Mouse (Mus musculus) intestine, embryonic 14.5 days (tissue): ENCODE results near the gene Zfp989. TPM values are rescaled to one million over a fixed set of nuclear protein-coding genes. Genes with fewer than 3 reads are reported as not detected.
"Not testable (repeated sequence)": the region's sequence is repeated elsewhere in the genome, so short reads cannot be mapped to it uniquely, and the experiment has no call there.

Experiments
- ATAC-seq: fragments of 200-750 bp; cut with Nextera tagmentation; replicated peaks from 2 replicates; pipeline ENCODE4 v1.8.0; 2017; ENCODE audit warnings: low read depth, moderate number of reproducible peaks, moderate TSS enrichment, moderate library complexity; ENCODE audit not compliant: low FRiP score, low TSS enrichment
- DNase-seq: peaks from one replicate; pipeline ENCODE4 v3.0.0-alpha.2; 2018; ENCODE audit warnings: low spot score
- H3K27ac ChIP-seq: fragments of 300-500 bp; sonication (generic); 2 replicates; pipeline ENCODE4 v1.5.1; 2014; ENCODE audit warnings: low read depth, mild to moderate bottlenecking, control low read depth
- H3K27me3 ChIP-seq: fragments of 300-500 bp; sonication (generic); replicated peaks from 2 replicates; pipeline ENCODE4 v1.6.1; 2014; ENCODE audit warnings: low read length, control low read depth; ENCODE audit not compliant: control insufficient read depth, insufficient read depth
- H3K36me3 ChIP-seq: fragments of 300-500 bp; sonication (generic); 2 replicates; pipeline ENCODE4 v1.6.1; 2014; ENCODE audit warnings: low read length, control low read depth; ENCODE audit not compliant: control insufficient read depth, insufficient read depth
- H3K4me1 ChIP-seq: fragments of 300-500 bp; sonication (generic); replicated peaks from 2 replicates; pipeline ENCODE4 v1.6.1; 2014; ENCODE audit warnings: low read length, control low read depth, mixed read lengths; ENCODE audit not compliant: control insufficient read depth, insufficient read depth
- H3K4me2 ChIP-seq: fragments of 300-500 bp; sonication (generic); 2 replicates; pipeline ENCODE4 v1.6.1; 2014; ENCODE audit warnings: low read length
- H3K4me3 ChIP-seq: fragments of 300-500 bp; sonication (generic); 2 replicates; pipeline ENCODE4 v1.5.1; 2014; ENCODE audit warnings: low read depth, low read length, control low read depth, mixed read lengths
- H3K9ac ChIP-seq: fragments of 300-500 bp; sonication (generic); 2 replicates; pipeline ENCODE4 v1.6.1; 2014; ENCODE audit warnings: mild to moderate bottlenecking, low read length
- H3K9me3 ChIP-seq: fragments of 300-500 bp; sonication (generic); 2 replicates; pipeline ENCODE4 v1.6.1; 2016; ENCODE audit warnings: low read length, control low read depth; ENCODE audit not compliant: control insufficient read depth
- WGBS: fragments of 180-500 bp; shearing (Covaris S2); extraction: QIAGEN DNeasy Blood & Tissue Kit; methylation state at CpG from one replicate; pipeline ENCODE4 v1.1.7; 2014; 5-methylcytosine and 5-hydroxymethylcytosine counted together
- polyA plus RNA-seq: library from polyadenylated mRNA; unstranded; fragments of >200 nt; fragmentation: Nextera tagmentation; extraction: Ambion mirVana; gene quantifications from 2 replicates; pipeline ENCODE4 v1.2.1, GENCODE M21; 2014

The Zfp989 gene
- polyA plus RNA-seq, result not detected in 2 replicates

- H3K4me1 ChIP-seq, H3K27ac ChIP-seq, ATAC-seq, H3K9me3 ChIP-seq, H3K27me3 ChIP-seq, H3K36me3 ChIP-seq, H3K9ac ChIP-seq, H3K4me3 ChIP-seq, DNase-seq, H3K4me2 ChIP-seq: not testable (repeated sequence)
- WGBS, result 76% methylated on average over 5 of the region's 5 CpGs
Observed at GRCm38 (mm10) chr4:146971757-146972156, at the start of gene Zfp989. Gene Zfp989, plus strand, starts transcription at chr4:146971976.

- H3K27ac ChIP-seq, result no peak overlapping the region
- H3K36me3 ChIP-seq, result no peaks in the 10 kb centered on the region
- no peaks in the 10 kb centered on the region for H3K4me1 ChIP-seq
- H3K27me3 ChIP-seq, result 0 out of 2 replicates have a peak, but pooled peaks cover 8% of the 10 kb centered on the region
- 0 out of 2 replicates have a peak overlapping the region, but pooled peaks have one; percentile 7 for H3K9ac ChIP-seq
- peak; percentile 57 for DNase-seq
- ATAC-seq, result peak; percentile 74
- H3K9me3 ChIP-seq, result 0 out of 2 replicates have a peak, but pooled peaks cover 10% of the 10 kb centered on the region
- 8% methylated on average over 76 of the region's 77 CpGs for WGBS
- H3K4me3 ChIP-seq, result peak overlapping the region; percentile 34
- peak overlapping the region; percentile 54 for H3K4me2 ChIP-seq
Observed at GRCm38 (mm10) chr4:146932311-146933082, 39.3 kb upstream of the Zfp989 start.

GRCm38 (mm10) chr4:146941691-146942090, 30.1 kb upstream of the Zfp989 start:
- H3K9me3 ChIP-seq, H3K4me3 ChIP-seq, H3K27ac ChIP-seq, H3K27me3 ChIP-seq, ATAC-seq, H3K9ac ChIP-seq, H3K4me1 ChIP-seq, H3K4me2 ChIP-seq, H3K36me3 ChIP-seq, DNase-seq: not testable (repeated sequence)
- 53% methylated on average over 32 of the region's 32 CpGs for WGBS

GRCm38 (mm10) chr4:146976581-146976980, 4.8 kb downstream of the Zfp989 start:
- not testable (repeated sequence) for H3K36me3 ChIP-seq, H3K27ac ChIP-seq, H3K4me3 ChIP-seq, H3K4me2 ChIP-seq, H3K9me3 ChIP-seq, H3K4me1 ChIP-seq, H3K9ac ChIP-seq, DNase-seq, ATAC-seq, H3K27me3 ChIP-seq
- 18% methylated on average over 2 of the region's 2 CpGs for WGBS

GRCm38 (mm10) chr4:147018400-147018799, 46.6 kb downstream of the Zfp989 start:
- H3K4me3 ChIP-seq, H3K9me3 ChIP-seq, ATAC-seq, H3K9ac ChIP-seq, H3K36me3 ChIP-seq, H3K4me1 ChIP-seq, H3K27ac ChIP-seq, H3K27me3 ChIP-seq, DNase-seq, H3K4me2 ChIP-seq: not testable (repeated sequence)
- WGBS, result no CpG with 5 or more reads among the region's 1 CpGs

GRCm38 (mm10) chr4:147021550-147021949, 49.8 kb downstream of the Zfp989 start, which contains the start of gene Rex2:
Gene Rex2, plus strand, starts transcription at chr4:147021850.
- WGBS, result no CpG with 5 or more reads among the region's 6 CpGs
- not testable (repeated sequence) for H3K36me3 ChIP-seq, H3K4me1 ChIP-seq, DNase-seq, H3K9ac ChIP-seq, H3K9me3 ChIP-seq, H3K27ac ChIP-seq, ATAC-seq, H3K27me3 ChIP-seq, H3K4me2 ChIP-seq, H3K4me3 ChIP-seq

- H3K4me2 ChIP-seq, H3K27ac ChIP-seq, H3K9ac ChIP-seq, H3K4me1 ChIP-seq, H3K27me3 ChIP-seq, H3K36me3 ChIP-seq, ATAC-seq, H3K9me3 ChIP-seq, DNase-seq, H3K4me3 ChIP-seq: not testable (repeated sequence)
- 47% methylated on average over 1 of the region's 1 CpGs for whole genome bisulfite sequencing
Observed at GRCm38 (mm10) chr4:147026374-147026773, 54.6 kb downstream of the Zfp989 start.

GRCm38 (mm10) chr4:147031308-147032036, 59.7 kb downstream of the Zfp989 start:
- not testable (repeated sequence) for H3K36me3 ChIP-seq, ATAC-seq, H3K4me2 ChIP-seq, H3K27me3 ChIP-seq, H3K9ac ChIP-seq, DNase-seq, H3K9me3 ChIP-seq, H3K27ac ChIP-seq, H3K4me3 ChIP-seq, H3K4me1 ChIP-seq
- 94% methylated on average over 1 of the region's 2 CpGs for WGBS
